Mouse (Mus musculus) thymus, postnatal 0 days (tissue): ENCODE data around the gene Mex3b. TPM values are rescaled to one million over a fixed set of nuclear protein-coding genes. Genes with fewer than 3 reads are reported as not detected.
A peak's percentile ranks its signal among the peaks of the same experiment; 100 is the strongest.

ENCODE experiments used
- DNase-seq: peaks from one replicate; pipeline ENCODE4 v3.0.0-alpha.2; 2015; ENCODE audit warnings: low spot score
- polyA plus RNA-seq: library from polyadenylated mRNA; unstranded; fragments of >200 nt; fragmentation: Nextera tagmentation; extraction: Ambion mirVana; gene quantifications from 2 replicates; pipeline ENCODE4 v1.2.1, GENCODE M21; 2015

Mex3b gene
- polyA plus RNA-seq = 9.5 and 10.1 TPM in 2 replicates

DNA sequence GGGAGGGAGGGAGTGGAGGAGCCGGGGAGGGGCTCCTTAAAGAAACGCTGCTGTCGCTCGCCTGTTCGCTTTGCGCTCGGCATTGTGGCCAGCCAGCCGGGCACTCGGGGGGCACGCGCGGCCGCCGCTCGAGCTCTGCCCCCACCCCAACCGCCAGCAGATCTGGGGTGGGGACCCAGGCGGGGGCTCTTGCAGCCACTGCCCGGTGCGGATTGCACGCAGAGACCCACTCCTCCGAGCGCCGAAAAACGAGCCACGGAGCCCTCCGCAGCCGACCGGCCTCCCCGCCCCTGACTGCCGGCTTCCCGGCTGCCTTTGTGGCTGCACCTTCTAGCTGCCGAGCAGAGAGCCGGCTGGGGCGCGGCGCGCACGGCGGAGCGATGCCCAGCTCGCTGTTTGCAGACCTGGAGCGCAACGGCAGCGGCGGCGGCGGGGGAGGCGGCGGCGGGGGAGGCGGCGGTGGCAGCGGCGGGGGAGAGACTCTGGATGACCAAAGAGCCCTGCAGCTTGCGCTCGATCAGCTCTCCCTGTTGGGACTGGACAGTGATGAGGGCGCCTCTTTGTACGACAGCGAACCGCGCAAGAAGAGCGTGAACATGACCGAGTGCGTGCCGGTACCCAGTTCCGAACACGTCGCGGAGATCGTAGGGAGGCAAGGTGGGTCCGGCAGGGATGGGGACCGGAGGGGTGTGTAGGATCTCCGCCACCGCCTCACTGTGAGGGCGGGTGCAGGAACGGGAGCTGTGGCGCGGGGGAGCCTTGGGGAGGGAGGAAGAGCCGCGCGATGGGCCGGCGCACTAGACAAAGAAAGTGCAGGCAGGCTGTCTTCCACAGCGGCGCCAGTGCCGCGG is at the start of gene Mex3b:
TSS of gene Mex3b (plus strand) at position 63 of the 851 bp plus-strand sequence.
- DNase-seq = peak; percentile 52

DNA sequence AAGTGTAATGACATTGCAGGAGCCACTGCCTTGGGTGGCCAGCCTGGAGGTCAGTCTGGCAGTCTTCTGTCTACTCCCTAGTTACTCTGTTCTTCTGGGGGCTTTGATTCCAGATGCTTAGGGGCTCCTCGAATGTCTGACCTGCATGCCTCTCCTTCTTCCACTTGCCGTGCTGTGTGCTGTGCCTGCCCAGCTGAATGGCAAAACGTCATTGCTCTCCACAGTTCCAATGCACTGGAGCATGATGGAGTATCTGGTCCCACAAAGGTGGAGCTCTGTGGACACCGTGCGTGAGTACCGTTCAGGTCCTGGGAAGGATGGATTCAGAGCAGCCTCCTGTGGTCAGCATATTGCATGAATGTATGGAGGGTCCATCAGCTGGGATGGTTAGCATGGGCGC is 47.6 kb upstream of the Mex3b start:
- no peak for DNase-seq

DNA sequence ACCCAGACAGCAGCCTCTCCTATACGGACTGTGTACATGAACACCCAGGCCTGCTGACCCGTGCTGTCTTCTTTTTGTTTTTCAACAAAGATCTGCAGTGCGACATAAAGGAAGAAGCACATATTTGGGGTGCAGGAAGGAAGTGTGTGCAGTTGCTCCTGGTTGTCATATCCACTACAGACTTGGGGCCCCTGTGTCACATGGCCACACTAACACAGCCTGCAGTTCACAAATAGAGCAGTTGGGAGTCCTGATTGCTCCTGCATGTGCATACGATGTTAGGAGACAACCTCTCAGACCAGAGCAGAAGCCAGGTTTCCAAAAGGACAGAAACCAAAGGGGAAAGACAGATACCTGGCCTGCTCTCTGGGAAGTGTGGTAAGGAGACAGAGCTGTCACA is 46.5 kb upstream of the Mex3b start:
- DNase-seq = peak; percentile 17

DNA sequence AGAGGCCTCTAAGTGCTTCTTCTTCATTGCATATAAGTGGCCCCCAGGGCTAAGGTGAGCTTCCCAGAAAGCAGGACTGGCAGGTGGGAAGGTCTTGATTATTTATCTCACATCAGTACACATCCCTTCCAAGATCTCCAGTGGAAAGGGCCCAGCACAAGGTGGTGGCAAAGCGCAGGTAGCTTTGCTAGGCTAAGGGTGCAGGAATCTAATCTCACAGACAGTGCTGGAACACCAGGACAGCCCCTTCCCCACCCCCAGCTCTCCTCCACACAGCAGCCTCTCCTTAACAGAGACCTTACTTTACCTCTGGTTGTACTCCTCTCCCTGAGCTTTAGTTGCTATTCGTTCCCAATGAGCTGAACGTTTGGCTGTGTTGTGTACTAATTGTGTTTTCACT is 45.6 kb upstream of the Mex3b start:
- DNase-seq = no peak

DNA sequence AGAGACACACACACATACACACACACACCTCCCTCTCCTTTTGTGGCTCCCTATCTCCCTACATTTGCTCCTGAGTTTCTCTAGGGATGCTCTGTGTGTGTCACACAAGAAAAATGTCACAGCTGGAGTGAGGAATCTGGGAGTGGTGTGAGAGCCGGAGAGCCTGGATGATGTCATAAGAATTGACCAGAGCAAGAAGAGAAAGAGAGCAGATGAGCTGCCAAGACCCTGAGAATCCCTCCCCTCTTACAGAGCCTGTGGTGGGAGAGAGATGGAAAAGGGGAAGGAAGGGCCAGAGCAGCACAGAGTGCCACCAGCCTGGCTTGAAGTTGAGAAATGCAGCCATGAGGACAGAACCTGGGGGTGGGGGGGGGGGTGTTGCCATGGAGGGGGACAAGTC is 44.6 kb upstream of the Mex3b start:
- DNase-seq = no peak

DNA sequence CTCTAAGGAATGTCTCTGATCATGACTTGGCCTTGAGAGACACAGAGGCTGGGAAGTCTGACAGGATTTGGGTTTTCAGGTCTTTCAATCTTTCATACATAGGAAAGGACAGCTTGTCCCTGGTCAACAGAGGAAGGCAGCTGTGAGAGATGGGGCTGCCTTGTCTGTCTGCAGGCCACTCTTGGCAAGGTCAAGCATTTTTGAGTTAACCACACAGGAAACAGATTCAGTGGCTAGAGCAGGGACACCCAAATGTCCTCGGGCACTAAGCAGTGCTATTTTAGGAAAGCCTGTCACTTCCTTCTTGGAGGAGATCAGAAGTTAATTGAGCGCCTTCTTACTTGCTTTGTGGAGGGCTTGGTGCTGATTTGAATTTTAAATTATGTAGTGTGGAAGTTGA is 38.9 kb upstream of the Mex3b start:
- no peak for DNase-seq

DNA sequence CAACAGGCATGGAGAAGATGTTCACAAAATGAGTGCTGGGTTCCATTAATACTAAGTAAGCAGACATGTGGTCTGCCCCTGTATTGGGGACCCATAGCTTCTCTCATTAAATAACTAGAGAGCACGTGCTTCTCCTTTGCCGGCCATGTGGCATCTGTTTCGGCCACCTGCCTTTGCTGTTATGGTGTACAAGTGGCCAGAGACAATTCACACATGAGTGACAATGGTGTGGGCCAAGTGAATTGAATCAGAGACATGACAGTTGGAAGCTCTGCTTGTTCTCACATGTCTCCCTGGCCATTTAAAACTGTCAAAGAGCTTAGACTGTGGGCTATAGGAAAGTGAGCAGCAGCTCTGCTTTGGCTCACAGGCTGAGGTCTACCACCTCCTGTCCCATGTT is 37.6 kb upstream of the Mex3b start:
- no peak for DNase-seq

DNA sequence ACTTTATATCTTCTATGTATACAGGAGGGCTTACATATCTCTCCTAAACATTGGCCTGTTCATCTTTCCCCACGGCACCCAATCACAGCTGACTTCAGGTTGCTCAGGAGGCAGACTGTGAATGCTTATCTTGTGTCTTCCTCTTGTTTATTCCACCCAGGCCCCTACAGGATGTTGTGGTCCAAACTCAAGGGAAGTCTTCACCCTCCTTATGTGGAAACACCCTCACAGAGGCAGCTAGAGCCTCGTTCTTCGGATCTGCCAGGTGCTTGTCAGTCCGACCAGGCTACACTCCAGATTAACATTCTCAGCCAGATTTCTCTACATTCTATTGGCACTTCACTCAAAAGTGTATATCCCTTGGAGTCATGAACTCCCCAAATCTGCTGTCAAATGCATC is 32.7 kb upstream of the Mex3b start:
- DNase-seq = no peak

DNA sequence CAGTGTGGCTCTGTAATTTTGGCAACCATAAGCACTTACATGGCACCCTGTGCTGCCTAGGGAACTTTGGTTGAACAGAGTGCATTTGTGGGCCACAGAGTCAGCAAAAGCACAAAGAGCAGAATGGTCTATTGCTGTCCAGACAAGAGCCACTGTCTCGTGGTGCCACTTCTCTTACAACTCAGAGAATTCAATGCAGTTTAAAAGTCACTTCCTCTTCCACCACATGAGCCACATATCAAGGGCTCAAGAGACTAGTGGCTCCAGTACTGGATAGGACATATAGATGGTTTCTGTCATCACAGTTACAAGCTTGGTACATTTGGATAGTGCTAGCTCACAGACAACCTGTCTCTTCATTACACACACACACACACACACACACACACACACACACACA is 28.7 kb upstream of the Mex3b start:
- DNase-seq = no peak

DNA sequence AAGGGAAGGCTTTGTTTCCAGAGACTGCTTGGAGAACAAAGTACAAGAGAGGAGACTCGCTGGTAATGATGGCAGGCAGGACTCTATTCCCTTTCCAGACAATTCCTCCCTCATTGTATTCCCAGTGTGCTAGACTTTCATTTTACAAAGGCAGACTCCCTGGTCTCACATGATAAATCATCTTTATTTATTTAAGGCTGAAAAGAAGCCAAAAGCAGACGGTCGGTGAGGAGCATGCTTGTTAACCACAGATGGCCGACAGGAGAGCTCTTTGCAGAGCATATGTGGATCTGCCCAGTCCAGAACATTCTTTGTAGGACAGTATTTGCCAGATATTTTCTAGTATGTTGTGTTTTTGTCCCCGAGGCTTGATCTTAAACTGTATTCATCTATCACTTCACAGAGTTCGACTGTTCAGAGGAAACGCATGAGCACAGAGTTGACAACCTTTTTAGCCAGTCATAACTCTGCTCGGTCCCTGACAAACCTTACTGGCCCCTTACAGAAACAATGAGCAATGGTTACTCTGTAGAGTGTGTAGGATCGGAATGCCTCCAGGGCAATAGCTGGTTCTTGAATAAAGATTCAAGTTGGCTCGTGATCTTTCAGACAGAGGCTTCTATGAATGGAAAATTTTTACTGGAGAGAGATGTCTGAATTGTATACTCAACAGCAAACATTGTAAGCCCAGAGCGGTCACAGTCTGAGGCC is 28.0 kb upstream of the Mex3b start:
- DNase-seq = no peak

DNA sequence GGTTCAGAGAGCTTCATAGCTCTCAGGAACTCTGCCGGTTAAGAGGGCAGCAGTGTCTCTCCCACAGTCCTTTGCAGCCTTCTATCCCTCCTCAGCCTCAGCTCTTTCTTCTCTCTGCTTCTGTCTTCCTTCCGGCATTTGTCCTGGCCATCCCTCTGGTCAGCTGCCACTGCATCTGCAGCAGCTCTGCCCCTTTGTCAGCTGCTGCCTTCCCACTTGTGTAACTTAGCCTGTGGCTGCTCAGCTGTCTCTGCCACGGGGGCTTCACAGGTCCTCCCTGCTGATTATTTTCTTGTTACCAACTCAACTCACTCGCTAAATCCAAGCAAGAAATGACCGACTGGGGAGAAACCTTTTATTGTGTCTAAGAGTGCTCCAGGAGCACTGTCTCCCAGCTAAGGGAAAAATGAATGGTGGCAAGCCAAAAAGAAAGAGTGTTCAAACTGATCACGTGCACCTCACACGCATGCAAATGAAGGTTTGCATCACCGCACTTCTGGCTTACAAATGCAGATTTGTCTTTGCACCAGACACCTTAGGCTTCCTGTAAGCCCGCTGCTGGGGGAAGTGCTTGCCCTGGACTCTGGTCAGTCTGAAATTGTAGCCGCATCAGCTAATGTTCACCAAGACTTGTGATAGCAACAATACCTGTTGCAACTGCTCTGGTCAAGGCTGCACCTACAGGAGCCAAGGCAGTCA is 24.8 kb upstream of the Mex3b start:
- no peak for DNase-seq

DNA sequence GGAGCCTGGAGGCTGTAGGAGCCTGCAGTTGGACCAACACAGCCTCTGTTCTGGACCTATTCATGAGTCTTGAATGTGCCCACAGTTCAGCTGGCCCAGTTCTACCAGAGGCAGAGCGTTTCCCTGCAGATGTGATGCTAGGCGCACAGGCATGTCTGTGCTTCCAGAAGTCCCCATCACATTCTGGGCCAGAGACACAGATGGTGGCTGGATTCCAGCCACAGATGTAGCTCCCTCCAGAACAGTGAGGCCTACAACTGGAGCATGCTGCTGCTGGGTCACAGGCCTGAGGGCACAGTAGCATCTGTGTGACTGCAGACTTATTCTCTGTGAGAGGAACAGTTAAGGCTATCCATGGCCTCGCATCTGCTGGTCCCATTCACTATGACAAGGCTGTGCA is 16.4 kb upstream of the Mex3b start:
- DNase-seq = no peak

DNA sequence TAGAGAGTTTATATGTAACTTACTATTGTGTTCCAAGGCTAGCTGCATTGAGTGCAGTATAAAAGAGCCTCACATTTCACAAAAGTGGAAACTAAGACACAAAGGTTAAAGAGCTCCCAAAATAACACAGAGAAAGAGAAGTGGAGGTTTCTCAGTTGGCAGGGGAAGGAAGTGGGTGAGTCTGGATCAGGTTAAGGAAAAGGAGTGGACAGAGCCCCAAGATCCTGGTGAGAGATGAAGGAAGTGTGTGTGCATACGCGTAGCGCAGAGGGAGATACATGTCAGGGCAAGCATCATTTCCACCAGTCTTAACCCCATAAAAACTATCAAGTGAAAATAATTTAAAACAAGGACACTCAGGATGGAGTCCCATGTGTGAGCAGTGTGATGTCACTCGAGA is 15.5 kb upstream of the Mex3b start:
- DNase-seq = no peak

DNA sequence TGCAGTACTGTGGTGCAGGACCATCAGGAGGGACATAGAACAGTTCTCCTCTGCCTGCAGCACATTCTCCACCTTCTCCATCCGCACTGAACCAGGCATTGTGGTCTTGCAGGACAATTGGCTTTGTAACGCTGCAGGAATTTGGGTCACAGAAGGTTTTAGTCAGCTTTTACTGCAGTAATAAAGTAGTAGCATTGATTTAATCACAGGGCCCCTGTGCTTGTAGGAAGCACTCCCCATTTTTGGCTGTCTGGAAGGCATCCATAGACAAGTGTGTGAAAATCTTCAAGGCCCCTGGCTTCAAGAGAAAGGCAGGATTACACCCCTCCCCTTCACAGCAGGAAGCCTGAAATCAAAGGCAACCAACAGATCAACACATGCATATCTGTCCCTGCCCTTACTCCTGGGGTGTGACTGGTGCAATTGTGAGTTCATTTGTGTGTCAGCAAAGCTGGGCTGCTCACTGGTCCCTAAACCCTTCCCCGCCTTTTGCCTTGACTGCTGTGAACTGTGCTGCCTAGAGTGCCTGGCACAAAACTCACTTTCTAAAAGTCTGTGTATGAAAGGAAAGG is 12.9 kb upstream of the Mex3b start:
- no peak for DNase-seq

DNA sequence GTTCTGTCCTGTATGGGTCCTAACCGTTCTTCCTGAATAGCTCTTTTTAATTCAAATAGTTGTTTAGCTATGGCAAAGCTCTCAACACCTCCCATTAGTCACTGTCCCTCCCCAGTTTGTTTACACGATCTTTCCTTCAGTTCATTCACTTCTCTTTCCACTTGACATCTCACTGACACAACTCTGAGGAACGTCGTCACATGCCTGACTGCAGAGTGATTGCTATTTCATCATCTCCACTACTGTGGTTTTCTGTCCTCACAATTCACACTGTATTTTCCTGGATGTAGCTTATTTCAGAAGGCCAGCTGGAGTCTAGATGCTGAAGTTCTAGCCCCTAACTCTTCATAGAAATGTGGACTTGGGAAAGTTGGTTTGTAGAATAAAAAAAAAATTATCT is 8.5 kb upstream of the Mex3b start:
- DNase-seq = no peak

DNA sequence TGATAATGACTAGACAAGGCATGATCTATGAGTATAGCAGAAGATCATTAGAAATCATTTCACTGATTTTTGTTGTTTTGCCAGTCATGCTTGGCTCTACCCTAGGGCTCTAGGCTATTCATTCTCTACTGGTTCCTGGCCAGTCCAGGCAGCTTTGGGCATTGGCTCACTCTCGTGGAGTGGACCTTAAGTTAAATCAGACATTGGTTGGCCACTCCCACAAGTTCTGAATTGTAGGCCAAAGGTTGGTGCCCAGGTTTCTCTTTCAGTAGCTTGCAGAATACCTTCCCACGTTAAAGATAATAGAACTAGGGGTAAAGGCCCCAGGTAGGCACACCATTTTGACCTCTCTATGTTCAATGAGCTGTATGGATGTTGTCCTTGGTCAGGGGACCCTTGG is 6.5 kb upstream of the Mex3b start:
- no peak for DNase-seq

DNA sequence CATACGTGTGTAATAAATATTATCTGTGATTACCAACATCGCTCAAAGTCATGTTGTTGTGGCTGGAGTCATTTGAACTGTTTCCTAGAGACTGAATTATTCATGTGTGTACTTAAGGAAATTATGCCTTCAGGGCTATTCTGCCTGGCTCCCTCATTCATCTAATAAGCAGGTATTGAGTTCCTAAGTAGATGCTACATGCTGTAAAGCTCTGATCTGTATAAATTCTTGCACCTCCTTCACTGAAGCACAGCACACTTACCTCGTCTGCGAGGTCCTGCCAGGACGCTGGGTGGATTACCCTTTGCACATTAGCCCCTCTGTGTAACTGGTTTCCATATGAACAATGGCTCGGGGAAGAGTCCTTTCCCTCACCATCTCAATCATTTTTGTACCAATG is 3.8 kb upstream of the Mex3b start:
- no peak for DNase-seq

DNA sequence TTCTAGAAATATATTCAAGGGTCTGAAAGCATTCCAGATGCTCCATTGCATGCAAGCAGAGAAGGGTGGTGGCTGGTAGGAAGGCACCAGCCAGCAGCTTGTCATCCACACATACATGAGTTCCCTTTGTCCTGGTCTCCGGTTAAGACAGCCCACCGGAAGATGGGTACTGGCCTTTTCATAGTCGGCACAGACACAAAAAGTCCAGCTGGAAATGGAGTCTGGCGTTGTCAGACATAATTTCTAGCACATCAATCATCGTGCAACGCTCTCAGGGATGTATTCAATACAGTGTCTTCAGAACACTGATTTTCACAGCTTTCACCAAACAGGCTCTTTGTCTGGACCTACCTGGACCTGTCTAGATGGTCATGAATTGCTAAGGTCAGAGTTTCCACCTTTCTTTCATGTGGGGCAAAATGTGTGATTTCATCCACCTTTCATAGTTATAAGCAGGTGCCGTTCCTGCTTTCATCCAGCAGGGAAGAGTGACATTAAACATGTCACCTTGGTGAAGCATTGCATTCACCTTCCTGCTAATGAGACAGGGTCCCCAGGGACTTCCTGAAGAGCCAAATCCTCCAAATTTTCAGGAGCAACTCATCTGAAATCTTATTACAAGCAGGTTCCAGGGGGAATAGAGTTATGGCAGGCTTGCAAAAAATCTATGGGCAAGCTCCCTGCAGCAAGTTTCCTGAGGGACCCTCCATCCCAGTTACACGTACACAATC is 2.7 kb upstream of the Mex3b start:
- no peak for DNase-seq

DNA sequence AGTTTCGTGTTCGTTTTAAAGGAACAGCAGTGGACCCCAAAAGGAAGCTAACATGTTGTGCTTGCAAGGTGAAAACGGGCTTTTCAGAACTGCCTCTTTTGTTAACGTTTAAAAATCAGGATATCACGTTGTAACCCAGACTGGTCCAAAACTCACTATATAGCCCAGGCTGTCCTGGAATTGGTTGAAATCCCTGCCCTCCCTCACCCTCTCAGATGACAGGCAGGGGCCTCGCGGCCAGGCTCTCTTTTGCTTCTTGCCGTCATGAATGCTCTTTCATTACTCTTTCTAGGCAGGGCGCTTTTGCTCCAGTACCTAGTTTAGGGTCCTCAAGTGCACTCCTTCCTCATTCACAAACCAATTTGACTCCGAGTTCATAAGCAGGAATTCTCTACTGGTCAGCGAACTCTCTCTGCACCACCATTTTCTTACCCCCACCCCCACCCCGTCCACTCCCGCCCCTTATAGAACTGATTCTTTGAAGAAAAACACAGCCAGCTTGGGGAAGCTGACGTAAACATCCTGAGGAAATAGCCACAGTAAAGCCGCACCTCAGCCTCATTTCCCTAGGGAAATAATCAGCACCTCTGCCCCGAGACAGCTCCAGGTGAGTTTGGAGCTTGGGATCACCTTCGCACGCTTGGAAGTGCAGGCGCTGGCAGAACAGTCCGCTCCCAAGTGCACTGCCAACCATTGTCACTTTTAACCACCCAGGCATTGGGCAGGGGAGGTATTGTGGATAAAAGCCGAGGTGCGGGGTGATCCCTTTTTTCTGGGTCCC is 2.0 kb upstream of the Mex3b start:
- peak; percentile 36 for DNase-seq

DNA sequence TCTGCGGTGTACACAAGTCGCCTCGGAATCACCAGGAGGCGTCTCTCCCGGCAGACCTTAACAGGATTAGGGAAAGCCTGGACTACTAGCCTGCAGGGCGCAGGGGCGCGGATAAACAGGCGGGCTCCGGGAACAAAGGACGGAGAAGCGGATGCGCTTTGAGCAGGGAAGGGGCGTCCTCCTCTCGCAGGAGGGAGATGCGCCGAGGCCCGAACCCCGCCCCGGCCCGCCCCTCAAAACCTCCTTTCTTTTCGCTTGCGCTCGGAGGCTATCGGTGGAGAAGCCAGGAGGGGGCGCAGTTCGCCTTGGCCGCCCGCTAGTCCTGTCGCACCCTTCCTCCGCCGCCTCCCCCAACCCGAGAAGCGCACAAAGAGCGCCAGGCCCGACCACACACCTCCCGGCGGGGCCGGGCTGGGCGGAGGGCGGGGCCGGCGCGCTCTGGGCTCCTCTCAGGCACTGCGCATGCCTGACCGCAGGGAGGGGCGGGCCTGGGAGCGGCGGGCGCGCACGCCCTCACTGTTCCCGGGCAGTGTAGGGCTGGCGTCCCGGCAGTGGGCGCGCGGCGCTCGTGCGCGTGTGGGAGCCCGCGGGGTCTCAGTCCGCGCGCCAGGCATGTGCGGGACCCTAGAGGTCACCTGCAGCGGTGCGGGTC is 1.2 kb upstream of the Mex3b start:
- peak; percentile 99 for DNase-seq
